Mouse (Mus musculus): ENCODE results near the gene Cenpa. TPM values are rescaled to one million over a fixed set of nuclear protein-coding genes. Genes with fewer than 3 reads are reported as not detected.

The Cenpa gene
- polyA plus RNA-seq, 1 experiment from 2014 or later = 439 TPM

DNA sequence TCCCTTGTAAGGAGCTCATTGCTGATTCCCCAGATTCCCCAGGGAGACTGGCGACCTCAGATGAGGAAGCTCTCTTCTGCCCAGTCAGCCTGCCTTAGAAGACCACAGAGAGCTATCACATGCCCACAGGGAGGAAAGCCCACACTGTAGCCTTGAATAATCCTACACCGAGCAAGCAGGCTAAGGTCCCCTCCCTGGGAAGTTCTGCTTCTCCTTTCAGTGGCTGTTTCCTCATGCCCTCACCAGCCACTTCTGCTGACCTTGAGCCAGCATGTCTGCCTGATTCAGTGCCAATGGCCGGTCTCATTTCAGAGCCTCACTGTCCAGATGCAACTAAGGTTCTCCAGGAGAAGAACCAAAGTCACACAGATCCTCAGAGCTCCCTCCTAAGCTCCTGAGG lies 15.8 kb upstream of the Cenpa start:
- Histone ChIP-seq H3K27ac (no peak overlapping the region), H3K9me3 (no peaks in the 10 kb centered on the region), H3K4me3 (no peak overlapping the region), H3K4me1 (peaks cover 22% of the 10 kb centered on the region), H3K27me3 (ENCODE audit: poor library complexity, severe bottlenecking) (no peaks in the 10 kb centered on the region), H3K36me3 (replicated peaks) (peaks cover 16% of the 10 kb centered on the region)
- DNase-seq (ENCODE audit: extremely low spot score, low spot score) = no peak
- WGBS = 85% methylated on average over 3 of the region's 3 CpGs

DNA sequence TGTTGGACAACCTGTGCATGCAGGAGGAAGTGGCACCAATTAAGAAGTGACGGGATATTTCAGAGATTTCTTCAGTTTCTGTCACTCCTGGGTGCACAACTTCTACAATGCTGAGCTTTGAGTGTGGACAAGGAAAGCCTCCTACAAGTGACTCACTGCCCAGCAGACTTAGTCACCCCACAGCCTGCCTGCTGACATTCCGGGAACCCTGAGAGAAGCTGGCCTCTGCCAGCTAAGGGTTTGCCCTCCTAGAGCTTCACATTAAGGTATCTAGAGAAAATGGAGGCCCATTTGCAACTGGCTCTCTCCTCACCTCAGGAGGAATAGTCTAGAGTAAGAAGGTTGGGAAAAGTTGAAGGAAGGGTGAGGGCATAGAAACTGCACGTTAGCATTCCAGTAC lies 15.0 kb upstream of the Cenpa start:
- no peak overlapping the region for H3K27ac ChIP-seq
- H3K4me1 ChIP-seq = peaks cover 22% of the 10 kb centered on the region
- H3K9me3 ChIP-seq = no peaks in the 10 kb centered on the region
- peaks cover 24% of the 10 kb centered on the region for H3K36me3 ChIP-seq (replicated peaks)
- WGBS = 98% methylated on average over 3 of the region's 3 CpGs
- no peak for DNase-seq (ENCODE audit: extremely low spot score, low spot score)
- no peaks in the 10 kb centered on the region for H3K27me3 ChIP-seq (ENCODE audit: poor library complexity, severe bottlenecking)
- no peak overlapping the region for H3K4me3 ChIP-seq

DNA sequence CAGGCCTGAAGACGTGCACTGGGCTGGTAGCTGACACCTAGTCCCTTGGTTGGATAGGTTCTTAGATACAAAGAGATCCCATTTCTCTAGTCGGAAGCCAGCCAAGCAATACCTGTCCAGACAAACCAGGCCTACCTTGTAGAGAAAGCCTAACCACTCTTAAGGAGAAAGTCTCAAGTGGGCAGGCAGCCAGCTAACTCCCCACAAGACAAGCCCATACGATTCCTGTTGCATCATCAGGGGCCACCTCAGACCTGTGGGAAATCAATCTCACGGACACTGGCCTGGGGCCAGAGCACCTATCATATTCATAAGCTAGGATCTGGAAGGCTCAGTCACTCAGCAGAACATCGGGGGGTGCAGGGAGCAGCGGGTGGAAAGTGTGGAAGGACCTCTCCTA lies 13.3 kb upstream of the Cenpa start:
- peaks cover 41% of the 10 kb centered on the region for H3K36me3 ChIP-seq (replicated peaks)
- no peak overlapping the region for H3K27ac ChIP-seq
- H3K4me3 ChIP-seq = no peak overlapping the region
- H3K27me3 ChIP-seq (ENCODE audit: poor library complexity, severe bottlenecking) = no peaks in the 10 kb centered on the region
- no peaks in the 10 kb centered on the region for H3K9me3 ChIP-seq
- DNase-seq (ENCODE audit: extremely low spot score, low spot score) = no peak
- H3K4me1 ChIP-seq = peaks cover 12% of the 10 kb centered on the region
- 91% methylated on average over 6 of the region's 6 CpGs for WGBS

DNA sequence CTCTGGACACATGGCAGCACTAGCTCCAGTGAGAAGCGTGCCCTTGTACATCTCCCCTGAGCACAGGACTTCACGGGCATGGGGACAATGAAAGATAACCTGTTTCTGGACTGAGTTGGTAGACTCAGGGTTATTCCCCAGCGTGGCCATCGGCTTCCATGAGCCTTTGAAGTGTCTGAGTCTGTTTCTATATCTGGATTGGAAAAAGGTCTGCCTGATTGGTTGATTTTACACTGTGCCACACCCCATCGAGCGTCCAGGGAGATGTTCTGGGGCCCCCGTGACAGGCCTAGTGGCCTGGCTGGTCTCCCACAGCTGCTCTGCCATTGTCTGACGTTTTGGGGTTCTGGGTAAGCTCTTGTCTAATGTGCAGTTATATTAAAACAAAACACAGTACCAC lies 11.5 kb upstream of the Cenpa start:
- peaks cover 42% of the 10 kb centered on the region for H3K36me3 ChIP-seq (replicated peaks)

DNA sequence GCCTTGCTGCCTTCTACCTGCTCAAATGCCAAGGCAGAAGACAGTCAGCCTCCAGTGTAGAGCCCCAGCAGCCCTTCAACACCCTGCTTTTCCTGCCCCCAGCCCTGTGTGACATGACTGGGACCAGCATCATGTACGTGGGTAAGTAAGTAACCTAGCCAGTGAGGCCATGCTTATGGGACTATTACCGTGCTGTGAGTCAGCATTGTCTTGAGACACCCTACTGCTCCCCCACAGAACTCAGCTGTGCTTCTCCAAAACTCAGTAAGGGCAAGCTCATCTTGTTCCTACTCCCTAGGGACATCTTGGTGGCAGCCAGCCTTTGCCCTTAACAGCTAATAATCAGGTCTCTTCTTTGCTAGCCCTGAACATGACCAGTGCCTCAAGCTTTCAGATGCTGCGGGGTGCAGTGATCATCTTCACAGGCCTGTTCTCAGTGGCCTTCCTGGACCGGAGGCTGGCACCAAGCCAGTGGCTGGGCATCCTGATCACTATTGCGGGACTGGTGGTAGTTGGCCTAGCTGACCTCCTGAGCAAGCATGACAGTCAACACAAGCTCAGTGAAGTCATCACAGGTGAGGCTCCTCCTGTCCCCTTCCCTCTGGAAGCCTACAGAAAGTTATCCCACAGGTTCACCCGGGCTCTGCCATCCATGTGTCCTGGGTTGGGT lies 10.9 kb upstream of the Cenpa start:
- H3K27ac ChIP-seq = no peak overlapping the region
- H3K4me3 ChIP-seq = no peak overlapping the region
- WGBS = 90% methylated on average over 6 of the region's 6 CpGs
- no peak for DNase-seq (ENCODE audit: extremely low spot score, low spot score)
- H3K9me3 ChIP-seq = peaks cover 1% of the 10 kb centered on the region; the same call in 1 of the 2 replicates
- H3K36me3 ChIP-seq (replicated peaks) = peaks cover 42% of the 10 kb centered on the region
- H3K27me3 ChIP-seq (ENCODE audit: poor library complexity, severe bottlenecking) = no peaks in the 10 kb centered on the region
- H3K4me1 ChIP-seq = no peaks in the 10 kb centered on the region

More for the DNA sequence above, 11.5 kb upstream of the Cenpa start:
- H3K4me3 ChIP-seq = no peak overlapping the region
- no peaks in the 10 kb centered on the region for H3K27me3 ChIP-seq (ENCODE audit: poor library complexity, severe bottlenecking)
- H3K27ac ChIP-seq = no peak overlapping the region
- DNase-seq (ENCODE audit: extremely low spot score, low spot score) = no peak
- 89% methylated on average over 8 of the region's 8 CpGs for WGBS
- no peaks in the 10 kb centered on the region for H3K9me3 ChIP-seq
- no peaks in the 10 kb centered on the region for H3K4me1 ChIP-seq

DNA sequence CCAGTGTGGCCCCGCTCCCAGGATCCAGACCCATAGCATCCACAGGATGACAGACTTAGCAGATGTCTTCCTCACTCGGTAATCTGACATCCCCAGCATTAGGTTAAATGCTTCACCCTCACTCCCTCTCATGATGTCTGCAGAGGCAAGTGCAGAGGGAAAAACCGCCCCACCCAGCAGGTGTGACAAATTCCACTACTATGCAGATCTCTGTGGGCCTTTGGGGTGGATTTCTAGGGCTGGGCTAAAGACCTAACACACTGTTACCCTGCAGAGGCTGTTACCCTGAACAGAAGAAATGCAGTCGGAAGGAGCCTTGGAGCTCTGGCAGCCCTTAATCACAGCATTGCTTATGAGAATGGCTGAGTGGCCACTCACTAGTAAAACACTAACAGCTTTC lies 7.5 kb upstream of the Cenpa start:
- no peak for DNase-seq (ENCODE audit: extremely low spot score, low spot score)
- H3K27ac ChIP-seq = no peak overlapping the region
- H3K27me3 ChIP-seq (ENCODE audit: poor library complexity, severe bottlenecking) = no peaks in the 10 kb centered on the region
- H3K9me3 ChIP-seq = peaks cover 6% of the 10 kb centered on the region; the same call in 1 of the 2 replicates
- H3K36me3 ChIP-seq (replicated peaks) = peaks cover 36% of the 10 kb centered on the region
- 88% methylated on average over 4 of the region's 4 CpGs for WGBS
- H3K4me1 ChIP-seq = no peaks in the 10 kb centered on the region
- no peak overlapping the region for H3K4me3 ChIP-seq

DNA sequence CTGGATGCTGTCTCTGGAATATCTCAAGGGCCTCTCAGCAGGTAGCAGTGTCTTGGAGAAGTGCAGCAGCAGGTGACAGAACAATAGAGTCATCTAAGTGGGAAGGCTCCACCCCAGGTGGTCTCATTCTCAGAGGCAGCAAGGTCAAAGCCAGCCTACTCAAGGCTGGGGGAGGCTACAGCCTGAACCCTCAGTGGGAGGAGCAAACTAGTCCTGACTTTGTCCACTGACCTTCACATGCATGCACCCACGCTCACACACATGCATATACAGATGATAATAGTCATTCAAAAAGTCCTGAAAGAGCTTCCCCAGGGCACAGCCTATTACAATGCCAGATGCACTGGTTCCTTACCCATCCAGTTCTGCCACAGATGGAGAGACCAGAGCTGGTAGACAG lies 6.3 kb upstream of the Cenpa start:
- no peak overlapping the region for H3K4me3 ChIP-seq
- H3K9me3 ChIP-seq = peaks cover 6% of the 10 kb centered on the region; the same call in 1 of the 2 replicates
- H3K27me3 ChIP-seq (ENCODE audit: poor library complexity, severe bottlenecking) = no peaks in the 10 kb centered on the region
- no peaks in the 10 kb centered on the region for H3K4me1 ChIP-seq
- 79% methylated on average over 1 of the region's 1 CpGs for WGBS
- no peak overlapping the region for H3K27ac ChIP-seq
- H3K36me3 ChIP-seq (replicated peaks) = peaks cover 31% of the 10 kb centered on the region
- DNase-seq (ENCODE audit: extremely low spot score, low spot score) = no peak

DNA sequence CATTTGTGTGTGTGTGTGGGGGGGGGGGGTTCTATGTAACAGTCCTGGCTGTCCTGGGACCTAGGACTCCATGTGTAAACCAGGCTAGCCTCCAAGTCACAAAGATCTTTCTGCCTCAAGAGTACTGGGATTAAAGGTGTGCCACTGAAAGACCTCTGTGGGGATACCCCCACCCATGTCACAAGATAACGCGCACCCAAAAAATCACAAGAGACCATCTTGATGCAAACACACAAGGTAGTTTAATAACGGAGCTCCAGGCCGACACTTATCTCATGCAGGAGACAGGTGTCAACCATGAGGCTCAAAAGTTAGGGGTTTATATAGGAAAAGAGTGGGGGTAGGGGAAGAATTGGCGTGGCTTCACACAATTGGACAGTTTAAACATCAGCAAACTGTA lies 5.8 kb upstream of the Cenpa start:
- Histone ChIP-seq H3K4me3 (no peak overlapping the region), H3K27me3 (ENCODE audit: poor library complexity, severe bottlenecking) (no peaks in the 10 kb centered on the region), H3K4me1 (no peaks in the 10 kb centered on the region), H3K27ac (no peak overlapping the region), H3K9me3 (peaks cover 6% of the 10 kb centered on the region; the same call in 1 of the 2 replicates), H3K36me3 (replicated peaks) (peaks cover 26% of the 10 kb centered on the region)
- WGBS = 94% methylated on average over 5 of the region's 5 CpGs
- DNase-seq (ENCODE audit: extremely low spot score, low spot score) = no peak

DNA sequence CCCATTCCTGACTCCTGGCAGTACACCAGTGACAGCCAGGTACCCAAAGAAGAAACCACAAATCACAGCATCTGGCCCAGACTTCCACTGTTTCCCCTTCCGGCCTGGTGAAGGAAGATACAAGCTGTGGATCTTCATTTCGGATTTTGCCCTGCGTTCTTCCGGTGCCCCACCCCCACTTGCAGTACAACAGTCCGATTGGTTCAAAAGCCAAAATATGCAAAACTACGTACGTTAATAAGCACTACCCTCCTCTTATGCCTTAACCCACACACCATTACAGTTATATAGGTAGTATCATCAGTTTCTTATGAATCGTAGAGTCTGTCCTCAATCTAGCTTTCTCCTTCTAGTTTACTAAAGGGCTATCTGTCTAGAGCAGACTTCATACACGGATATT lies 1.2 kb upstream of the Cenpa start:
- Histone ChIP-seq H3K4me3 (no peak overlapping the region), H3K36me3 (replicated peaks) (peaks cover 26% of the 10 kb centered on the region), H3K27ac (no peak overlapping the region), H3K9me3 (peaks cover 6% of the 10 kb centered on the region; the same call in 1 of the 2 replicates), H3K27me3 (ENCODE audit: poor library complexity, severe bottlenecking) (no peaks in the 10 kb centered on the region), H3K4me1 (peaks cover 31% of the 10 kb centered on the region)
- DNase-seq (ENCODE audit: extremely low spot score, low spot score) = no peak
- WGBS = 93% methylated on average over 9 of the region's 9 CpGs

DNA sequence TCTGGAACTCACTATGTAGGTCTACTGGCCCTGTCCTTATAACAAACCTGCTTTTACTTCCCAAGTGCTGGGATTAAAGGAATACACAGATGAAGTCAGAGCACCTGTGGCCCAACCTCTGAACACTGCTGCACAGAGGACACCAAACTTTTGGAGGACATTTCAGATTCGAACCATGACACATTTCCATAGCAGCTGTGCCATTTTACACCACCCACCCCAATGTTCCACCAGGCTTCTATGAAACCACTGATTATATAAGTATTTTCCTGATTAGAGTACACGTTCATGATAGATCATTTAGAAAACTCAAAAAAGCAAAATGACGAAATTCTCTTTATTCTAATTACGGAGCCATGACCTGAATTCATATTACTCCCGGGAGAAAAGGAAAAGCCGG lies 609 bp upstream of the Cenpa start:
- DNase-seq (ENCODE audit: extremely low spot score, low spot score) = no peak
- Histone ChIP-seq H3K27me3 (ENCODE audit: poor library complexity, severe bottlenecking) (no peaks in the 10 kb centered on the region), H3K4me1 (peaks cover 31% of the 10 kb centered on the region), H3K27ac (peak overlapping the region; percentile 97), H3K9me3 (peaks cover 2% of the 10 kb centered on the region; the same call in 1 of the 2 replicates), H3K36me3 (replicated peaks) (peaks cover 32% of the 10 kb centered on the region), H3K4me3 (peak overlapping the region; percentile 89)
- 84% methylated on average over 6 of the region's 6 CpGs for WGBS

DNA sequence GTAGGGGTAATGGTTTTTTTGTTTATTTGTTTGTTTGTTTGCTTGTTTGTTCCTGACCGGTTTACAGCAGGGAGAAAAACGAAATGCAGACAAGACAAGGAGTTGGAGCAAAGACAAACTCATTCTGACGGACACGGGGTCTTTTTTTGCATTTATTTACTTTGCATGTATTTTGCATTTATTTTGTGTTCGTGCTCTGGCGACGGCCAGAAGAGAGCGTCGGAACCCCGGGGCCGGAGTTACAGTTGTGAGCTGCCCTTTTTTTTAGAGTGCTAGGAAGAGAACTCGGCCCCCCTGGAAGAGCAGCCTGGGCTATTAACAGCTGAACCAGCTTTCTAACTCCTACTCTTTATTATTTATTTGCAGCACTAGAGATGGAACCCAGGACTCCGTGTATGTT lies 638 bp downstream of the Cenpa start:
- Histone ChIP-seq H3K4me3 (peak overlapping the region; percentile 89), H3K27ac (peak overlapping the region; percentile 97), H3K36me3 (replicated peaks) (peaks cover 45% of the 10 kb centered on the region), H3K27me3 (ENCODE audit: poor library complexity, severe bottlenecking) (no peaks in the 10 kb centered on the region), H3K4me1 (peaks cover 31% of the 10 kb centered on the region), H3K9me3 (no peaks in the 10 kb centered on the region)
- under 1% methylated on average over 13 of the region's 13 CpGs for WGBS
- DNase-seq (ENCODE audit: extremely low spot score, low spot score) = no peak

DNA sequence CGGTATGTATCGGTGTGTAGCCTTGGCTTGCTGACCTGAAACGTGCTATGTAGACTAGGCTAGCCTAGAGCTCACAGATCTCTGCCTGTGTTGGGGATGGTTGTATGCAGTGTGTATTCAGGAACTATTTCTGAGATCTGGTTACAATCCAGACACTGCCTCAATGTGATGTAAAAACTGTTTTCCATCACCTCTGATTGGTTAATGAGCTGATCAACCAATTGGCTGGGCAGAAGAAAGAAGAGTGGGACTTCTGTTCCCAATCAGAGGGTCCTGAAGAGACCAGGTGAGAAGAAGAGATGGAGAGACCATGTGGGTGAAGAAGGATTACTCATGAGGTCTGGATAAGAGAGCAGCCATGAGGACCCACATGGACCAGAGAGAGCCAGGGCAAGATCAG lies 1.1 kb downstream of the Cenpa start:
- peak overlapping the region; percentile 97 for H3K27ac ChIP-seq

DNA sequence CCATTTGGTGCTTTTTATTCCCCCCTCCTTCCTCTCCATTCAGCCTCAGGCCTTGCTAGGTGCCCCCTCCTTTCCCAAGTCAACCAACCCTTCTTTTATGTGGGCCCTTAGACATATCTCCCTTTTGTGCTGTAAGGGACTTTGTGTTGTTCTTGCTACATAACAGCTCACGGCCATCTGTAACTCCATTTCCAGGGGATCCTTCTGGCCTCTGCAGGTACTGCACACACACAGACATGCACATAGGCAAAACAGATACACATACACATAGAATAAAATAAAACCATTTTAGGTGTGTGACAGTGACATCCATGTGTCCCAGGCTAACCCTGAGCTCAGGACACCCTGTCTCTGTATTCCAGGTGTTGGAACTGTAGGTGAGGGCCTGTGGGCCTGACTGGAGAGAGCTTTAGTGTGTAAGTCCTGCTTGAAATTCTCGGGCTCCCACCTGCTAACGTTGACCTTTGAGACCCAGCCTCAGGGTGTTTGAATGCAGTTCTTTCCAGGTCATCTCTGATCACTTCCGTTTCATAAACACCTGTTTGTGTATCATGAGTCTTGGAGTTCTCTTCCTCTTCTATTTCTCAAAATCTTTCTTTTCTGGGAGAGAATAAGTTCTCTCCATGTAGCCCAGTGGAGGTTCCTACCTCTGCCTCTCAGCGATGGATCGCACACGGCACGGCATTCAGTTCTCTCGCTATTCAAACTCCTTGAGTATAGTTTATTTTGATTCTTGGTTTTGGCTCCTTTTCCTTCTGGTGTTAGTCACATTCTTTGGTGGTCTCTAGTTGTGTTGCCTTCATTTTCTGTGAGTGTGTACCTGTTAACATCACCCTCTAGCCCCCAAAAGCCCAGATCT lies 2.3 kb downstream of the Cenpa start:
- H3K4me3 ChIP-seq = peak overlapping the region; percentile 89
- peaks cover 61% of the 10 kb centered on the region for H3K36me3 ChIP-seq (replicated peaks)
- 92% methylated on average over 9 of the region's 9 CpGs for WGBS

More for the DNA sequence above, 1.1 kb downstream of the Cenpa start:
- Histone ChIP-seq H3K36me3 (replicated peaks) (peaks cover 49% of the 10 kb centered on the region), H3K4me1 (peaks cover 31% of the 10 kb centered on the region), H3K27me3 (ENCODE audit: poor library complexity, severe bottlenecking) (no peaks in the 10 kb centered on the region), H3K4me3 (peak overlapping the region; percentile 89), H3K9me3 (no peaks in the 10 kb centered on the region)
- 6% methylated on average over 3 of the region's 3 CpGs for WGBS
- DNase-seq (ENCODE audit: extremely low spot score, low spot score) = no peak

More for the DNA sequence above, 2.3 kb downstream of the Cenpa start:
- Histone ChIP-seq H3K27ac (no peak overlapping the region), H3K9me3 (no peaks in the 10 kb centered on the region), H3K4me1 (peaks cover 31% of the 10 kb centered on the region), H3K27me3 (ENCODE audit: poor library complexity, severe bottlenecking) (no peaks in the 10 kb centered on the region)
- DNase-seq (ENCODE audit: extremely low spot score, low spot score) = no peak

Measured in forebrain, embryonic 10.5 days (tissue).